In genomic region chr11:41999468-41999881, GRCm38 (mm10) we compare ENCODE assay signal across 8 mouse cellular contexts. TPM values are rescaled to one million over a fixed set of nuclear protein-coding genes. Genes with fewer than 3 reads are reported as not detected.
A peak's percentile ranks its signal among the peaks of the same experiment; 100 is the strongest.
DNase-seq lines count a peak whose midpoint lies in the region; ATAC-seq and TF ChIP-seq lines count a peak whose summit lies in the region.

No protein-coding gene starts in this region.

- no peak for TF ChIP-seq CTCF in MEL (IDR thresholded peaks at IDR 0.05 in 2 of 3, conservative IDR thresholded peaks at IDR 0.05 in 1 of 3; ENCODE audit: control insufficient read depth in 1 of 3, insufficient read depth in 1 of 3, low read depth in 2 of 3, low read length in 3 of 3, poor library complexity in 1 of 3, severe bottlenecking in 1 of 3)

- no peaks in the 10 kb centered on the region for H3K9me3 ChIP-seq in MEL (replicated peaks; ENCODE audit: insufficient read depth, low read length)
- H3K9me3 ChIP-seq in embryonic facial prominence, embryonic 11.5 days (replicated peaks; ENCODE audit: control insufficient read depth, low read length), result no peaks in the 10 kb centered on the region
- no peaks in the 10 kb centered on the region for H3K9me3 ChIP-seq in hindbrain, embryonic 11.5 days (ENCODE audit: control insufficient read depth, low read length)
- H3K9me3 ChIP-seq in midbrain, embryonic 13.5 days, result no peaks in the 10 kb centered on the region

- no peak overlapping the region for H3K9ac ChIP-seq in MEL (ENCODE audit: control insufficient read depth, low read depth, low read length, poor library complexity, severe bottlenecking)
- H3K9ac ChIP-seq in embryonic facial prominence, embryonic 11.5 days (replicated peaks; ENCODE audit: low read length), result no peak overlapping the region
- H3K9ac ChIP-seq in hindbrain, embryonic 11.5 days (ENCODE audit: low read depth, low read length), result peak overlapping the region; percentile 55
- H3K9ac ChIP-seq in midbrain, embryonic 13.5 days (replicated peaks), result peak overlapping the region; percentile 74

- H3K4me2 ChIP-seq in embryonic facial prominence, embryonic 11.5 days (ENCODE audit: low read depth, low read length), result peak overlapping the region; percentile 10; the same call in 1 of the 2 replicates
- peak overlapping the region; percentile 38 for H3K4me2 ChIP-seq in hindbrain, embryonic 11.5 days (replicated peaks; ENCODE audit: low read depth, low read length)
- peak overlapping the region; percentile 53 for H3K4me2 ChIP-seq in midbrain, embryonic 13.5 days (replicated peaks)

- no peak for TF ChIP-seq POLR2A in MEL (IDR thresholded peaks at IDR 0.05; ENCODE audit: control insufficient read depth in 1 of 2, insufficient read depth in 1 of 2, low read depth in 1 of 2, low read length in 2 of 2, poor library complexity in 1 of 2)

- no peaks in the 10 kb centered on the region for H3K79me2 ChIP-seq in MEL (ENCODE audit: control insufficient read depth, insufficient read depth, low read length, poor library complexity)

- no peak overlapping the region for H3K4me3 ChIP-seq in MEL (ENCODE audit: control insufficient read depth in 1 of 2, insufficient read depth in 1 of 2, low read depth in 2 of 2, low read length in 2 of 2)
- no peak overlapping the region for H3K4me3 ChIP-seq in embryonic facial prominence, embryonic 11.5 days (ENCODE audit: low read depth, low read length)
- H3K4me3 ChIP-seq in hindbrain, embryonic 11.5 days (ENCODE audit: low read depth, low read length), result peak overlapping the region; percentile 32
- H3K4me3 ChIP-seq in midbrain, embryonic 13.5 days (replicated peaks), result peak overlapping the region; percentile 53

- WGBS in embryonic facial prominence, embryonic 11.5 days, result 2% methylated on average over 7 of the region's 7 CpGs
- WGBS in hindbrain, embryonic 11.5 days, result 1% methylated on average over 7 of the region's 7 CpGs
- under 1% methylated on average over 7 of the region's 7 CpGs for WGBS in midbrain, embryonic 13.5 days

- no peaks in the 10 kb centered on the region for H3K27me3 ChIP-seq in MEL (ENCODE audit: control insufficient read depth in 1 of 2, insufficient read depth in 2 of 2, low read length in 2 of 2)
- H3K27me3 ChIP-seq in embryonic facial prominence, embryonic 11.5 days (ENCODE audit: control insufficient read depth, insufficient read depth, low read length), result no peaks in the 10 kb centered on the region
- H3K27me3 ChIP-seq in hindbrain, embryonic 11.5 days (ENCODE audit: control insufficient read depth, insufficient read depth, low read length), result no peaks in the 10 kb centered on the region
- no peaks in the 10 kb centered on the region for H3K27me3 ChIP-seq in midbrain, embryonic 13.5 days

- no peaks in the 10 kb centered on the region for H3K4me1 ChIP-seq in MEL (ENCODE audit: control insufficient read depth in 1 of 2, insufficient read depth in 2 of 2, low read length in 2 of 2)
- no peaks in the 10 kb centered on the region for H3K4me1 ChIP-seq in embryonic facial prominence, embryonic 11.5 days (ENCODE audit: control insufficient read depth, insufficient read depth, low read length)
- no peaks in the 10 kb centered on the region for H3K4me1 ChIP-seq in hindbrain, embryonic 11.5 days (replicated peaks; ENCODE audit: control insufficient read depth, insufficient read depth, low read length)
- H3K4me1 ChIP-seq in midbrain, embryonic 13.5 days (replicated peaks), result peaks cover 27% of the 10 kb centered on the region

- peak; percentile 39 for ATAC-seq in embryonic facial prominence, embryonic 11.5 days (replicated peaks; ENCODE audit: insufficient number of reproducible peaks, low FRiP score, low TSS enrichment, low read depth)
- peak; percentile 65 for ATAC-seq in hindbrain, embryonic 11.5 days (ENCODE audit: low FRiP score)
- ATAC-seq in midbrain, embryonic 13.5 days, result peak; percentile 79
- no peak for ATAC-seq in erythroid progenitor cell, adult 5-6 weeks (replicated peaks; ENCODE audit: low FRiP score, poor library complexity, severe bottlenecking)

- no peak for TF ChIP-seq EP300 in MEL (IDR thresholded peaks at IDR 0.05; ENCODE audit: low read depth in 1 of 2, low read length in 2 of 2)

- no peaks in the 10 kb centered on the region for H3K36me3 ChIP-seq in MEL (ENCODE audit: control insufficient read depth in 1 of 2, insufficient read depth in 2 of 2, low read length in 2 of 2)
- no peaks in the 10 kb centered on the region for H3K36me3 ChIP-seq in embryonic facial prominence, embryonic 11.5 days (replicated peaks; ENCODE audit: control insufficient read depth, insufficient read depth, low read depth, low read length)
- no peaks in the 10 kb centered on the region for H3K36me3 ChIP-seq in hindbrain, embryonic 11.5 days (ENCODE audit: control insufficient read depth, insufficient read depth, low read length)
- H3K36me3 ChIP-seq in midbrain, embryonic 13.5 days, result no peaks in the 10 kb centered on the region

- peak; percentile 33 for DNase-seq in MEL (ENCODE audit: low read depth, low spot score)
- DNase-seq in adrenal gland, postnatal 25 days, result peak; percentile 71
- peak; percentile 96 for DNase-seq in embryonic facial prominence, embryonic 11.5 days (ENCODE audit: low spot score)
- peak; percentile 89 for DNase-seq in hindbrain, embryonic 11.5 days (ENCODE audit: low spot score)
- peak; percentile 28 for DNase-seq in layer of hippocampus, adult 9-11 months
- DNase-seq in testis, postnatal 10 days (ENCODE audit: low spot score), result peak; percentile 85

- no peak for TF ChIP-seq RAD21 in MEL (IDR thresholded peaks at IDR 0.05; ENCODE audit: low read depth, low read length)

- H3K27ac ChIP-seq in MEL (ENCODE audit: control insufficient read depth, low read depth, low read length), result no peak overlapping the region
- H3K27ac ChIP-seq in embryonic facial prominence, embryonic 11.5 days (replicated peaks; ENCODE audit: low read depth, low read length), result no peak overlapping the region
- peak overlapping the region; percentile 34 for H3K27ac ChIP-seq in hindbrain, embryonic 11.5 days (ENCODE audit: low read depth, low read length)
- peak overlapping the region; percentile 96 for H3K27ac ChIP-seq in midbrain, embryonic 13.5 days

TF ChIP-seq in MEL, 35 proteins besides CTCF, POLR2A, EP300 and RAD21:
- no peak for TF ChIP-seq GABPA (IDR thresholded peaks at IDR 0.05; ENCODE audit: low read depth, low read length)
- TF ChIP-seq POLR2AphosphoS5 (IDR thresholded peaks at IDR 0.05; ENCODE audit: borderline replicate concordance, low read depth, low read length), result no peak
- TF ChIP-seq NELFE (IDR thresholded peaks at IDR 0.05; ENCODE audit: low read depth, low read length), result no peak

RNA-seq across cellular contexts. Expression of gene Gabrg2, which starts 1.2 kb away (rescaled TPM):
- total RNA-seq in MEL (2012; rRNA removed), result 0.07 TPM in 1 of 2 replicates, not detected in the other
- not detected for polyA plus RNA-seq in MEL (2012; ENCODE audit: insufficient read depth in 1 of 2, insufficient read length in 2 of 2, low read depth in 1 of 2, low replicate concordance in 2 of 2, missing spikeins in 1 of 2)
- total RNA-seq in adrenal gland, postnatal 25 days (2021), result 2.0 and 2.2 TPM in 2 replicates
- 2.7 and 3.1 TPM in 2 replicates for polyA plus RNA-seq in embryonic facial prominence, embryonic 11.5 days (2014; fragmentation: Nextera tagmentation; extraction: Ambion mirVana)
- 20.8 and 23.6 TPM in 2 replicates for polyA plus RNA-seq in hindbrain, embryonic 11.5 days (2014; fragmentation: Nextera tagmentation; extraction: Ambion mirVana)
- polyA plus RNA-seq in midbrain, embryonic 13.5 days (2015; fragmentation: Nextera tagmentation; extraction: Ambion mirVana), result 92.8 and 112 TPM in 2 replicates
- total RNA-seq in erythroid progenitor cell, adult 5-6 weeks (2015; ENCODE audit: low replicate concordance), result not detected in 2 replicates
- total RNA-seq in erythroid progenitor cell, adult 5-6 weeks (2017; ENCODE audit: low replicate concordance), result not detected in 2 replicates

Comparison
In these comparisons a context has a peak if more than half of its experiments do, and no peak if none do; other contexts are left out.
1. DNase-seq: peak in every context shown above with its lines; median percentile 96 in embryonic facial prominence, embryonic 11.5 days; 89 in hindbrain, embryonic 11.5 days; 85 in testis, postnatal 10 days; 71 in adrenal gland, postnatal 25 days; 33 in MEL; 28 in layer of hippocampus, adult 9-11 months.
2. H3K27ac ChIP-seq: peak in hindbrain, embryonic 11.5 days (single experiment) and midbrain, embryonic 13.5 days (single experiment); none in MEL (single experiment) and embryonic facial prominence, embryonic 11.5 days (single experiment).
3. H3K4me3 ChIP-seq: peak in hindbrain, embryonic 11.5 days (single experiment) and midbrain, embryonic 13.5 days (single experiment); none in MEL (0 of 2) and embryonic facial prominence, embryonic 11.5 days (single experiment).
4. H3K9ac ChIP-seq: peak in hindbrain, embryonic 11.5 days (single experiment) and midbrain, embryonic 13.5 days (single experiment); none in MEL (single experiment) and embryonic facial prominence, embryonic 11.5 days (single experiment).
5. Peak in every context shown above with its lines, with median percentiles within 50 percentile points of each other: H3K4me2 ChIP-seq.